In genomic region chr5:134221708-134222150, GRCm38 (mm10) we compare ENCODE assay signal across 9 mouse cellular contexts. TPM values are rescaled to one million over a fixed set of nuclear protein-coding genes. Genes with fewer than 3 reads are reported as not detected.
DNase-seq lines count a peak whose midpoint lies in the region; ATAC-seq and TF ChIP-seq lines count a peak whose summit lies in the region.
"Had no signal": no experiment of that assay in that cellular context is flagged by ENCODE, and none has a peak within 500 bp of the region (broad histone marks: within the 10 kb centered on the region; RNA-seq: fewer than 3 reads in every experiment).

No protein-coding gene starts in this region.

- H3K4me3 ChIP-seq in testis, adult 2 months (ENCODE audit: control insufficient read depth, low read depth, low read length) = peak overlapping the region; percentile 13; the same call in 1 of the 2 replicates
- peak overlapping the region; percentile 13; the same call in 1 of the 2 replicates for H3K4me3 ChIP-seq in liver, embryonic 16.5 days (ENCODE audit: low read depth, low read length)

- no peaks in the 10 kb centered on the region for H3K36me3 ChIP-seq in testis, adult 2 months (ENCODE audit: control insufficient read depth, insufficient read depth, low read length)
- H3K36me3 ChIP-seq in liver, embryonic 16.5 days (ENCODE audit: control insufficient read depth, insufficient read depth) = no peaks in the 10 kb centered on the region

- peak overlapping the region; percentile 45 for H3K4me2 ChIP-seq in liver, embryonic 16.5 days (ENCODE audit: low read depth, low read length)

- no peak for ATAC-seq in CD4-positive, CD25-positive, alpha-beta regulatory T cell, adult 4 months
- ATAC-seq in liver, embryonic 16.5 days (ENCODE audit: low read depth) = 0 out of 2 replicates have a peak, but pooled peaks have one; percentile 15

- WGBS in liver, embryonic 16.5 days (ENCODE audit: insufficient replicate concordance) = 12% methylated on average over 36 of the region's 36 CpGs

- H3K9me3 ChIP-seq in liver, embryonic 16.5 days (replicated peaks; ENCODE audit: control insufficient read depth, low read length) = no peaks in the 10 kb centered on the region

- no peak overlapping the region for H3K27ac ChIP-seq in testis, adult 2 months (ENCODE audit: control insufficient read depth, insufficient read depth, low read depth, low read length)
- H3K27ac ChIP-seq in liver, embryonic 16.5 days (ENCODE audit: low read length) = no peak overlapping the region

- peak; percentile 31 for DNase-seq in CD4-positive, CD25-positive, alpha-beta regulatory T cell, adult 2 months (ENCODE audit: low read depth, low spot score)
- no peak for DNase-seq in testis, postnatal 14 days (ENCODE audit: low spot score)
- DNase-seq in frontal cortex, postnatal 10 days (ENCODE audit: low spot score in 2 of 2) = no peak
- DNase-seq in adipocyte (ENCODE audit: low spot score) = no peak
- DNase-seq in T-cell, adult 2 months (ENCODE audit: low spot score) = no peak
- DNase-seq: right cerebral cortex, adult 18-20 months had no signal

- H3K4me1 ChIP-seq in testis, adult 2 months (ENCODE audit: control insufficient read depth, insufficient read depth, low read length) = peaks cover 27% of the 10 kb centered on the region
- H3K4me1 ChIP-seq in liver, embryonic 16.5 days (ENCODE audit: control insufficient read depth, low read depth, low read length) = peaks cover 5% of the 10 kb centered on the region

- no peak overlapping the region for H3K9ac ChIP-seq in liver, embryonic 16.5 days (ENCODE audit: low read depth, low read length)

- no peaks in the 10 kb centered on the region for H3K27me3 ChIP-seq in testis, adult 2 months (ENCODE audit: control insufficient read depth, insufficient read depth, low read length)
- H3K27me3 ChIP-seq in liver, embryonic 16.5 days (ENCODE audit: control insufficient read depth, insufficient read depth, low read depth, low read length) = peaks cover 6% of the 10 kb centered on the region

- no peak for TF ChIP-seq CTCF in testis, adult 2 months (IDR thresholded peaks at IDR 0.05; ENCODE audit: control insufficient read depth, insufficient read depth, insufficient replicate concordance, low read depth, low read length)

- no peak for TF ChIP-seq POLR2A in testis, adult 2 months (IDR thresholded peaks at IDR 0.05; ENCODE audit: control insufficient read depth, low read depth, low read length)

RNA-seq across cellular contexts. Expression of gene Ncf1, which starts 7.7 kb away (rescaled TPM):
- polyA plus RNA-seq in CD4-positive, CD25-positive, alpha-beta regulatory T cell, adult 4 months (2017; shearing (Covaris generic)) = 10 to 100 TPM in 1 of 2 experiments, 1 to 10 TPM in 1; 8.8 to 15.8 TPM
- 0.56 and 0.67 TPM in 2 replicates for polyA plus RNA-seq in testis, adult 2 months (2012; rRNA removed)
- polyA plus RNA-seq in liver, embryonic 16.5 days (2015; fragmentation: Nextera tagmentation; extraction: Ambion mirVana) = 25.1 and 26.5 TPM in 2 replicates

RNA-seq across cellular contexts. Expression of gene Gtf2ird2, which starts 37.9 kb away (rescaled TPM):
- polyA plus RNA-seq in CD4-positive, CD25-positive, alpha-beta regulatory T cell, adult 4 months (2017; shearing (Covaris generic)) = 1 to 10 TPM; 6.4 to 6.7 TPM
- polyA plus RNA-seq in testis, adult 2 months (2012; rRNA removed) = 13.6 and 14.9 TPM in 2 replicates
- polyA plus RNA-seq in liver, embryonic 16.5 days (2015; fragmentation: Nextera tagmentation; extraction: Ambion mirVana) = 1.8 and 1.9 TPM in 2 replicates

RNA-seq across cellular contexts. Expression of gene Rcc1l, which starts 45.2 kb away (rescaled TPM):
- 1 to 10 TPM; 1.7 to 2.6 TPM for polyA plus RNA-seq in CD4-positive, CD25-positive, alpha-beta regulatory T cell, adult 4 months (2017; shearing (Covaris generic))
- 8.9 and 10.3 TPM in 2 replicates for polyA plus RNA-seq in testis, adult 2 months (2012; rRNA removed)
- polyA plus RNA-seq in liver, embryonic 16.5 days (2015; fragmentation: Nextera tagmentation; extraction: Ambion mirVana) = 10.0 and 10.6 TPM in 2 replicates
